Mouse (Mus musculus) lung, postnatal 0 days (tissue): ENCODE results near the gene Srrm2. TPM values are rescaled to one million over a fixed set of nuclear protein-coding genes. Genes with fewer than 3 reads are reported as not detected.

ENCODE experiments used
- ATAC-seq: fragments of 200-750 bp; cut with Nextera tagmentation; 2 replicates; pipeline ENCODE4 v1.8.0; 2017; ENCODE audit warnings: moderate library complexity
- DNase-seq: peaks from one replicate; pipeline ENCODE4 v3.0.0-alpha.2; 2016; ENCODE audit warnings: low spot score
- H3K27ac ChIP-seq: fragments of 300-500 bp; sonication (generic); 2 replicates; pipeline ENCODE4 v1.5.1; 2014; ENCODE audit warnings: antibody characterized with exemption, mild to moderate bottlenecking, low read length, mixed read lengths
- H3K27me3 ChIP-seq: fragments of 300-500 bp; sonication (generic); replicated peaks from 2 replicates; pipeline ENCODE4 v1.6.1; 2014; ENCODE audit warnings: low read length, mixed read lengths; ENCODE audit not compliant: insufficient read depth
- H3K36me3 ChIP-seq: fragments of 300-500 bp; sonication (generic); 2 replicates; pipeline ENCODE4 v1.6.1; 2014; ENCODE audit warnings: low read length, mixed read lengths; ENCODE audit not compliant: insufficient read depth
- H3K4me1 ChIP-seq: fragments of 300-500 bp; sonication (generic); 2 replicates; pipeline ENCODE4 v1.6.1; 2014; ENCODE audit warnings: antibody characterized with exemption, low read depth, low read length, mixed read lengths; ENCODE audit not compliant: insufficient read depth
- H3K4me2 ChIP-seq: fragments of 300-500 bp; sonication (generic); replicated peaks from 2 replicates; pipeline ENCODE4 v1.6.1; 2014; ENCODE audit warnings: low read depth, mild to moderate bottlenecking, low read length, moderate library complexity, mixed read lengths
- H3K4me3 ChIP-seq: fragments of 300-500 bp; sonication (generic); 2 replicates; pipeline ENCODE4 v1.5.1; 2014; ENCODE audit warnings: low read depth, low read length
- H3K9ac ChIP-seq: fragments of 300-500 bp; sonication (generic); replicated peaks from 2 replicates; pipeline ENCODE4 v1.6.1; 2014; ENCODE audit warnings: low read depth, mild to moderate bottlenecking
- H3K9me3 ChIP-seq: fragments of 300-500 bp; sonication (generic); 2 replicates; pipeline ENCODE4 v1.6.1; 2016; ENCODE audit warnings: low read length, mixed read lengths
- CTCF ChIP-seq: IDR thresholded peaks from 2 replicates; pipeline ENCODE4 v1.5.1; 2016; ENCODE audit warnings: antibody characterized with exemption, mild to moderate bottlenecking
- EP300 ChIP-seq: IDR thresholded peaks from 2 replicates; pipeline ENCODE4 v1.6.1; 2016; ENCODE audit warnings: antibody characterized with exemption, mild to moderate bottlenecking, control low read depth
- WGBS: fragments of 180-500 bp; shearing (Covaris S2); extraction: QIAGEN DNeasy Blood & Tissue Kit; methylation state at CpG from one replicate; pipeline ENCODE4 v1.1.7; 2014; 5-methylcytosine and 5-hydroxymethylcytosine counted together
- microRNA-seq: library from miRNA; unstranded; fragments of <30 nt; microRNA quantifications from one replicate; pipeline ENCODE4, GENCODE M21; 2016
- polyA plus RNA-seq: library from polyadenylated mRNA; unstranded; fragments of >200 nt; fragmentation: Nextera tagmentation; extraction: Ambion mirVana; gene quantifications from 2 replicates; pipeline ENCODE4 v1.2.1, GENCODE M21; 2015

Gene Srrm2
- polyA plus RNA-seq, 1 experiment from 2014 or later: 284 TPM

DNA sequence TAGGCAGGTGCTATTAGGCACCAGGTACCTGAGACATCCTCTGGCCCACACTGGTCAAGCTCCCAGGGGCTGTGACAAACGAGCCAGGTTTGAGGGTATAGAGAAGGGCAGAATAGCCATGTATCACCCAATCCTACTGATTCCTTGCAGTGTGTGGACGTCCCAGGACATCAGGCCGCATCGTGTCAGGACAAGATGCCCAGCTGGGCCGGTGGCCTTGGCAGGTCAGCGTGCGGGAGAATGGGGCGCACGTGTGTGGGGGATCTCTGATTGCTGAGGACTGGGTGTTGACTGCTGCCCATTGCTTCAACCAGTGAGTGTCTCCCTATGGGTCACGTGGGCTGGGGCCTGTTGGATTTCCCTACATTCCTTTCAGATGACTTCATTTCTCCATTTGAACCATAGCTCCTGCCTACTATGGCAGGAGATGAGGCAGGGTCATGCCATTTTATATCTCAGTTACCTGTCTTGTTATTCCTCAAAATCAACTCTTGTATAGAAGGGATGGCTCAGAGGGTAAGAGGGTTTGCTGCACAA lies 64.0 kb downstream of the Srrm2 start:
- Histone ChIP-seq H3K9ac (no peak overlapping the region), H3K4me3 (no peak overlapping the region), H3K27ac (no peak overlapping the region), H3K9me3 (no peaks in the 10 kb centered on the region), H3K27me3 (no peaks in the 10 kb centered on the region), H3K4me2 (no peak overlapping the region), H3K4me1 (no peaks in the 10 kb centered on the region), H3K36me3 (no peaks in the 10 kb centered on the region)
- DNase-seq (no peak), ATAC-seq (no peak)
- TF ChIP-seq CTCF (no peak), EP300 (no peak)
- 73% methylated on average over 9 of the region's 10 CpGs for WGBS

- no peaks in the 10 kb centered on the region for H3K27me3 ChIP-seq
- H3K4me1 ChIP-seq: no peaks in the 10 kb centered on the region
- H3K9me3 ChIP-seq: no peaks in the 10 kb centered on the region
- H3K27ac ChIP-seq: no peak overlapping the region
- 86% methylated on average over 6 of the region's 6 CpGs for WGBS
- no peak overlapping the region for H3K9ac ChIP-seq
- no peak overlapping the region for H3K4me2 ChIP-seq
- H3K36me3 ChIP-seq: no peaks in the 10 kb centered on the region
- no peak for ATAC-seq
- DNase-seq: no peak
- no peak for TF ChIP-seq CTCF
- TF ChIP-seq EP300: no peak
- H3K4me3 ChIP-seq: no peak overlapping the region
Observed at GRCm38 (mm10) chr17:23857193-23857592, 66.9 kb downstream of the Srrm2 start.

GRCm38 (mm10) chr17:23857913-23858312 lies 67.6 kb downstream of the Srrm2 start:
- ATAC-seq: no peak

DNA sequence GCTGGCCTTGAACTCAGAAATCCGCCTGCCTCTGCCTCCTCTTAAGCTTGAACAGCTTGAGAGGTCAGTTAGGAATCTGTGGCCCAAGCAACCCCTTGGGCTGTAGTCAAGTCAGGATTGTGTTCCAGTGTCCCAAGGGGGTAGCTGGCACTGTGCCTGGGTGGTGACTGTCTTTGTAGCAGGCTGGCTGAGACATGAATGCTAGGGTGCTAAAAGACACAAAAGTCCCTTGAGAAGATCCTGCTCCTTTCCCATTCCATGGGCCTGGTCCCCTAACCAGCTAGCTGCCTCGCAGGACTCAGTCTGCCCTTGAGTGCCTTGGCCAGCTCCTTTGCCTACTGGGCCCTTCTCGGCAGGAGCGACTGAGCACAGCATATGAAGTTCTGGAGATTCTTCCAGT lies 72.6 kb downstream of the Srrm2 start:
- ATAC-seq: no peak

More at GRCm38 (mm10) chr17:23857913-23858312, 67.6 kb downstream of the Srrm2 start:
- TF ChIP-seq CTCF (no peak), EP300 (no peak)
- Histone ChIP-seq H3K4me3 (no peak overlapping the region), H3K9me3 (no peaks in the 10 kb centered on the region), H3K9ac (no peak overlapping the region), H3K4me1 (no peaks in the 10 kb centered on the region), H3K4me2 (no peak overlapping the region), H3K36me3 (no peaks in the 10 kb centered on the region), H3K27me3 (no peaks in the 10 kb centered on the region), H3K27ac (no peak overlapping the region)
- WGBS: 33% methylated on average over 2 of the region's 2 CpGs
- DNase-seq: no peak

DNA sequence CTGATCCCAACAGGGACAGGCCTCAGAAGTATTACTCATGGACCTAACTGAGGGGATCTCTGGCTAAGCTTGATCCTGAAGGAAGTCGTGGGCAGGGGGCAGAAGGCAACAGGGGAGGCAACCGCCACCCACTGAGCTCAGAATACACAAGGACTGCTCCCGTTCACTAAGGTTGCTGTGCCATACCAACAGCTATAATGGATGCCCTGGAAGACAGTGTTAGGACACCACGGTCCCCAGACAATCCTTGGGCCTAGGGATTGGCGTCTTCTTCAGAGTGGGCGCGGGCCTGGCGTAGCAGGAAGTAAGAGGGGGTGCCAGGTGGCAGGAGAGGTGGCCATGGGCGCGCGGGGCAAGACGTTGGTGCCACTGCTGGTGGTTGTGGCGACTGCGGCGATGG lies 77.4 kb downstream of the Srrm2 start, which contains the start of gene Prss21:
Prss21 (plus strand) TSS at position 301 of the 400 bp plus-strand sequence.
- Histone ChIP-seq H3K27me3 (no peaks in the 10 kb centered on the region), H3K4me2 (no peak within 1 kb of the TSS), H3K36me3 (no peaks in the 10 kb centered on the region), H3K27ac (no peak within 1 kb of the TSS), H3K9ac (no peak within 1 kb of the TSS), H3K4me3 (no peak within 1 kb of the TSS), H3K9me3 (no peaks in the 10 kb centered on the region), H3K4me1 (no peaks in the 10 kb centered on the region)
- no peak for ATAC-seq
- TF ChIP-seq EP300: no peak
- TF ChIP-seq CTCF: no peak
- no peak for DNase-seq
- 89% methylated on average over 15 of the region's 15 CpGs for WGBS

More for the DNA sequence above, 72.6 kb downstream of the Srrm2 start:
- Histone ChIP-seq H3K4me1 (no peaks in the 10 kb centered on the region), H3K9me3 (no peaks in the 10 kb centered on the region), H3K9ac (no peak overlapping the region), H3K27ac (no peak overlapping the region), H3K27me3 (no peaks in the 10 kb centered on the region), H3K4me3 (no peak overlapping the region), H3K4me2 (no peak overlapping the region), H3K36me3 (no peaks in the 10 kb centered on the region)
- TF ChIP-seq CTCF (no peak), EP300 (no peak)
- 77% methylated on average over 4 of the region's 4 CpGs for WGBS
- DNase-seq: no peak

DNA sequence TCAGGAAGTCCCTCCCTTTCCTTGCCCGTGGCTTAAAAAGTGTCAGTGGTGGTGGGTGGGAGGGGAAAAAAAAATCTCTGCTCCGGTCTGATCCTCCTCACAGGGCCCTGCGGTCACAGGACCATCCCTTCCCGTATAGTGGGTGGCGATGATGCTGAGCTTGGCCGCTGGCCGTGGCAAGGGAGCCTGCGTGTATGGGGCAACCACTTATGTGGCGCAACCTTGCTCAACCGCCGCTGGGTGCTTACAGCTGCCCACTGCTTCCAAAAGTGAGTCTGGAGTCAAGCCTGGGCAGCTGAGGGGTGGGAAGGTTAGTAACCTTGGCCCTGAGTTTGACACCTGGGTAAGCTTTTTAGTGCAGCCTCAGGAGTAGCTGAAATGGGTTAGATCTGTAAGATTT lies 78.2 kb downstream of the Srrm2 start:
- no peak overlapping the region for H3K4me3 ChIP-seq
- no peaks in the 10 kb centered on the region for H3K27me3 ChIP-seq
- WGBS: 78% methylated on average over 11 of the region's 11 CpGs
- H3K36me3 ChIP-seq: no peaks in the 10 kb centered on the region
- H3K4me1 ChIP-seq: no peaks in the 10 kb centered on the region
- H3K9ac ChIP-seq: no peak overlapping the region
- no peak overlapping the region for H3K27ac ChIP-seq
- DNase-seq: no peak
- no peaks in the 10 kb centered on the region for H3K9me3 ChIP-seq
- H3K4me2 ChIP-seq: no peak overlapping the region
- ATAC-seq: no peak
- no peak for TF ChIP-seq CTCF
- no peak for TF ChIP-seq EP300

Small RNA genes lying within 50 kb of the gene (microRNA-seq; reads per million reads assigned to microRNA genes)
- not detected for gene Mir5125

Other genes starting within 250 kb of the Srrm2 start
- 10.5 and 11.5 TPM in 2 replicates for gene Zfp213, start 226.3 kb upstream of the Srrm2 start, polyA plus RNA-seq
- gene Zfp13, start 191.0 kb upstream of the Srrm2 start, polyA plus RNA-seq: 5.0 and 5.5 TPM in 2 replicates
- gene Zscan10, start 189.7 kb upstream of the Srrm2 start, polyA plus RNA-seq: not detected in 2 replicates
- gene Mmp25, start 145.3 kb upstream of the Srrm2 start, polyA plus RNA-seq: 0.29 and 0.36 TPM in 2 replicates
- 7.1 and 8.7 TPM in 2 replicates for gene Bicdl2, start 130.0 kb upstream of the Srrm2 start, polyA plus RNA-seq
- 104 and 107 TPM in 2 replicates for gene Hcfc1r1, start 116.9 kb upstream of the Srrm2 start, polyA plus RNA-seq
- 18.1 and 18.6 TPM in 2 replicates for gene Thoc6, start 116.7 kb upstream of the Srrm2 start, polyA plus RNA-seq
- gene Tnfrsf12a, start 113.1 kb upstream of the Srrm2 start, polyA plus RNA-seq: 50.4 and 53.8 TPM in 2 replicates
- gene Cldn6, start 111.3 kb upstream of the Srrm2 start, polyA plus RNA-seq: 5.9 and 6.3 TPM in 2 replicates
- 0.44 and 0.76 TPM in 2 replicates for gene Cldn9, start 106.5 kb upstream of the Srrm2 start, polyA plus RNA-seq
- gene 1520401A03Rik, start 67.7 kb upstream of the Srrm2 start, polyA plus RNA-seq: 0.20 TPM in 1 of 2 replicates, not detected in the other
- gene Pkmyt1, start 64.2 kb upstream of the Srrm2 start, polyA plus RNA-seq: 10.4 and 11.5 TPM in 2 replicates
- 45.2 and 47.7 TPM in 2 replicates for gene Paqr4, start 49.7 kb upstream of the Srrm2 start, polyA plus RNA-seq
- 0.41 and 0.52 TPM in 2 replicates for gene Kremen2, start 44.7 kb upstream of the Srrm2 start, polyA plus RNA-seq
- gene Flywch1, start 18.9 kb upstream of the Srrm2 start, polyA plus RNA-seq: 43.1 and 43.5 TPM in 2 replicates
- 14.7 and 18.6 TPM in 2 replicates for gene Flywch2, start 4.5 kb upstream of the Srrm2 start, polyA plus RNA-seq
- gene Elob, start 38.6 kb downstream of the Srrm2 start, polyA plus RNA-seq: 803 and 893 TPM in 2 replicates
- gene Prss33, start 45.5 kb downstream of the Srrm2 start, polyA plus RNA-seq: not detected in 2 replicates
- not detected in 2 replicates for gene Prss32, start 53.3 kb downstream of the Srrm2 start, polyA plus RNA-seq
- gene Prss41, start 53.6 kb downstream of the Srrm2 start, polyA plus RNA-seq: 0.40 and 0.63 TPM in 2 replicates
- gene Prss21, start 77.5 kb downstream of the Srrm2 start, polyA plus RNA-seq: not detected in 2 replicates
- 0.25 TPM in 1 of 2 replicates, not detected in the other for gene Dcpp1, start 90.3 kb downstream of the Srrm2 start, polyA plus RNA-seq
- gene Dcpp2, start 90.3 kb downstream of the Srrm2 start, polyA plus RNA-seq: not detected in 2 replicates
- gene Dcpp3, start 126.9 kb downstream of the Srrm2 start, polyA plus RNA-seq: 0.35 and 0.64 TPM in 2 replicates
- not detected in 2 replicates for gene Sbp, start 151.1 kb downstream of the Srrm2 start, polyA plus RNA-seq
- gene Sbpl, start 164.7 kb downstream of the Srrm2 start, polyA plus RNA-seq: not detected in 2 replicates
- gene Prss30, start 190.0 kb downstream of the Srrm2 start, polyA plus RNA-seq: 0.18 and 0.47 TPM in 2 replicates
- gene Prss22, start 207.6 kb downstream of the Srrm2 start, polyA plus RNA-seq: 0.57 and 0.77 TPM in 2 replicates
- gene Prss27, start 247.6 kb downstream of the Srrm2 start, polyA plus RNA-seq: 0.18 TPM in 2 replicates